Mouse (Mus musculus) neural tube, embryonic 10.5 days (tissue): ENCODE results near the gene Pitpnc1.
A peak's percentile ranks its signal among the peaks of the same experiment; 100 is the strongest.

ENCODE experiments used
- DNase-seq: peaks from one replicate; pipeline ENCODE4 v3.0.0-alpha.2; 2017; ENCODE audit warnings: low spot score; ENCODE audit errors: extremely low spot score

The Pitpnc1 gene

DNA sequence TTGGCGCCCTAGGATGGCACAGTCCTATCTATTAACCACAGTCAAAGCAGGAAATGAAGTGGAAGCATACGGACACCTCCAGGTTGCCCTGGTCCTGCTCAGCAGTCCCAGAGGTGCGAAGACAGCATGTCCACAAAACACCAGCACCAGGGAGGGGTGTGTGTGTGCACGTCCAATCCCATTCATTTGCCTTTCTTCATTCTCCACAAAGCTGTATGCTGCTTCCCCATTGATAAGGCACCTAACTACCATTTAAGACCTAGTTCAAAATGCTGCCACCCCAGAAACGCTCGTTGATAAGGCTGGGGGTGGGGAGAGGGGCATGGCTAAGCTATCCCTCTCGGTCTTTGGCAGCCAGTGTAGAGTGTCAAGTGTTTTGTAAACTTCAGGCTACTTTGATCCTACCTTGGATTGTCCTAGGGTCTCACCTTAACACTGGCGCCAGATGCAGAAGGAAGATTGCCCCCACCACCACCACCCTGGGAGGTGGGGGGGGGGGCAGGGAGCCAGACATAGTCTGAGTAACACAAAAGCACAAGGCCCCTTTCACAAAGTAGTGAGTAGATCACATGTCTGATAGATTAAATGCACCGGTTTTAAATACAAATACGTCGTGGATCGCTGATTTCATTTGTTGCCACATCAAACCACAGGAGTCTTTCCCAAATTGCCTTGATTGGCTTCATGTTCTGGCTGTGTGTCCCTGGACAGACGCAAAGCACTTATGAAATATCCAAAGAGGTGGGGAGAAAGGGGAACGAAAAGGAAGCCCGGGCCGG lies 2.1 kb downstream of the Pitpnc1 start:
- DNase-seq = peak; percentile 23

GRCm38 (mm10) chr11:107466611-107467391 lies 3.7 kb downstream of the Pitpnc1 start:
- no peak for DNase-seq

DNA sequence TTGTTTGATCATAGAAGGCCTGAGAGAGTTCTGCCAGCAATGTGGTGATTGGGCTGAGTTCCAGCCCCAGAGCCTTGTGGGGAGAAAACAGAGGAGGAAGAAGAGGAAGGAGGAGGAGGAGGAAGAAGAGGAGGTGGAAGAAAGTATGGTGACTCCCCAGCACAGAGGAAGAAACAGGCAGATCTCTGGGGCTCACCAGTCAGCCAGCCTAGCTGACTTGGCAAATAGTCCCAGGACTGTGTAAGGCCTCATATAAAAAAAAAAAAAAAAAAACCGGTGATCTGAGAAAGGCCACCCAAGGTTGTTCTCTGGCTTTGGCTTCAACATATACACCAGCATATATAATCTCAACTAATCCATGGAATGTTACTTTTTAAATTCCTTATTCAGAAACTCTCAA lies 4.5 kb downstream of the Pitpnc1 start:
- DNase-seq = no peak

DNA sequence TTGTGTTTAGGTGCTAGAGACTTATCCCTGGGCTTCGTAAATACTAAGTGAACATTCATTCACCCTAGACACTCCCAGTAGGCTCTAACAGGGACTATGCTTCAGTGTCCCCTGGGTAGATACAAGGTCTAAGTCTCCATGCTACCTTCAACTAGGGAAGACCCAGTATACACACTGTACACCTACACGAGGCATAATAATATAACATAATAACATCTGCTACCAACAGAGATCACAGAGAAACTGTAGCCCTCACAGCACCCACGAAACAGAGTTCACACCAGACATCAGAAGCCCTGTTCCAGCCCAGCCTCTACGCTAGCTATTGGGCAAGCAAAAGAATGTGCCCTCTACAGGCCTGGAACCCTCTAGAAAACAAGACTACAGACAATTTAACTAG lies 5.5 kb downstream of the Pitpnc1 start:
- no peak for DNase-seq

DNA sequence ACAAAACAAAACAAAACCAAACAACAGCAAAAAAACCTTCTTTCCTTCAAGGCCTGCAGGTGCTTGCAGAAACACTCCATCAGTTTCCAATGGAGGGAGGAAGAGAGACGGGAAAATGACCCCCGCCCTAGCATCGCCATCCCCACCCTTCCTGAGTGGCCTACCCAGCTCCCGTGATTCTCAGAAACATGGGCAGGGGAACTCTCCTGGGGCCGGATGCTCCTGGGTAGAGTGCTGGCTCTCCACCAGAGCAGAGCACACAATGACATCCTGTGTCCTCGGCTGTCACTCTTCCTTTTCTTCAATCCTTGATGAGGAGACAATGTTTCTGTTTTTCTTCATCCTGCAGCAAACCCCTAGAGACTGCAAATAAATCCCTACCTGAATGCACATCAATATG lies 6.4 kb downstream of the Pitpnc1 start:
- no peak for DNase-seq

DNA sequence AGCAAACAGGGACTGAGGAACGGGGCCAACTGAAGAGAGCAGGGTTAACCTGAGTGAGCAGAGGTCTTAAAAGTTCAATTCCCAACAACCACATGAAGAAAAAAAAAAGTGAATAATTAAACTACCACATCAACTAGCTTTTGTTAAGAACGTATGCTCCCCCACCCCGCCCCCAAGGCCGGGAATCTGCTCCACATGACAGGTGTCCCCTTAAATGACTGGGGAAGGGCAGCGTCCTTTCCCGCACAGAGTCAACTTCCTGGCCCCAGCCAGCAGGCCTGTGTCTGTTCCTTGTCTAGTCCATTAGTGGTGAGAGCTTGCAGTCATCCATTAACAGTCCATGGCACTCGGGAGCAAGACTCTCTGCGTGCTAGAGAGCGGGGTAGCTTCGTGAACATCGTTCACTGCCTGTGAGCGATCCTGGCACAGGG lies 7.2 kb downstream of the Pitpnc1 start:
- no peak for DNase-seq

DNA sequence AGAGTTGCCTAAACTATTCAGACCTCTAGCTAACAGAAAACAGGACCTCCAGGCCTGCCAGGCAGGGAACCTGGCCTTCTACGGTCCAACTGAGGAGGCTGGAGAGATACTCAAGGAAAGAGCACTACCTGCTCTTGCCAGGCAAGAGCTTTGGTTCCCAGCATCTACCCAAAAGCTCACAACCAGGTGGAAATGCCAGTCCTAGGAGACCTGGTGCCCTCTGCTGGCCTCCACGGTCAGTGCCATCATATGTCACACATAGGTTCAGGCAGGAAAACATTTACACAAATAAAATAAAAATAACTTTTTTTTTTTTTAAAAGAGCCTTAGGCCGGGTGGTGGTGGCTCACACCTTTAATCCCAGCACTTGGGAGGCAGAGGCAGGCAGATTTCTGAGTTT lies 8.0 kb downstream of the Pitpnc1 start:
- no peak for DNase-seq

GRCm38 (mm10) chr11:107459828-107460227 lies 10.7 kb downstream of the Pitpnc1 start:
- no peak for DNase-seq

DNA sequence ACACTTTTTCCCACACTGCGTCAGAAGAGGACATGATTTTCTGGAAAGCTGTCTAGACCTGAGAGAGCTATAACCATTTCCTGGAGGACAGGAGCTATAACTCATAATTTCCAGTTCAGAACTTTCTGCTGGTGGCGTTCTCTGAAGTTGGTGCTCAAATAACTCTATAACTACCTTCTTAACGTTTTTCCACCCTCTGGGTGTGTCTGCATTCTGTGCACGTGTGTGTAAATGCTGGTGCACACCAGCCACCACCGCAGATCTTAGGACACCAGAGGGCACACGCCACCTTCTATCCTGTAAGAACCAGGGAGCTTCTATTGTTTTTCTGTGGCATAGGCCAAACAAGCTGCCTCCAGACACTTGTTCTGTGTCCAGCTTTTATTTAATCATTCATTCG lies 11.5 kb downstream of the Pitpnc1 start:
- no peak for DNase-seq

- DNase-seq = no peak
These were observed 12.2 kb downstream of the Pitpnc1 start for GRCm38 (mm10) chr11:107458286-107458685.

GRCm38 (mm10) chr11:107457282-107457681 lies 13.2 kb downstream of the Pitpnc1 start:
- no peak for DNase-seq

GRCm38 (mm10) chr11:107454546-107455462 lies 15.7 kb downstream of the Pitpnc1 start:
- no peak for DNase-seq

GRCm38 (mm10) chr11:107452053-107452452 lies 18.4 kb downstream of the Pitpnc1 start:
- no peak for DNase-seq

GRCm38 (mm10) chr11:107451106-107451505 lies 19.4 kb downstream of the Pitpnc1 start:
- no peak for DNase-seq

- no peak for DNase-seq
These were observed 20.4 kb downstream of the Pitpnc1 start for GRCm38 (mm10) chr11:107450097-107450496.

GRCm38 (mm10) chr11:107449169-107449910 lies 21.2 kb downstream of the Pitpnc1 start:
- no peak for DNase-seq

GRCm38 (mm10) chr11:107447915-107448314 lies 22.6 kb downstream of the Pitpnc1 start:
- no peak for DNase-seq

DNA sequence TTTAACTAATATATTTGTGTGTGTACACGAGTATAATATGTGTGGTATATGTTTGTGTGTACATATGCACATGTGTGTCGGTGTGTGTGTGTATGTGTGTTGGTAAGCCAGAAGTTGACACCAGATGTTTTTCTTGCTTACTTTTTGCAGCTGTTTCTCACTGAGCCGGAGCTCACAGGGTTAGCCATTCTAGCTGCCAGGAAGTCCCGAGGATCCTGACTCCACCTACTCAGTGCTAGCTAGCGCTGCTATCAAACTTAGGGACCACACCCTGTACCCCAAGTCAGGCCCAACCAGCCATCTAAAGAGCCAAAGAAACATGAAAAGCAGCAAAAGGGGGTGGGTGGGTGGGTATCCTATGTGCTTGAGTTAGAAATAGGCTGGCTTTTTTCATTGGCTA lies 23.1 kb downstream of the Pitpnc1 start:
- DNase-seq = no peak

DNA sequence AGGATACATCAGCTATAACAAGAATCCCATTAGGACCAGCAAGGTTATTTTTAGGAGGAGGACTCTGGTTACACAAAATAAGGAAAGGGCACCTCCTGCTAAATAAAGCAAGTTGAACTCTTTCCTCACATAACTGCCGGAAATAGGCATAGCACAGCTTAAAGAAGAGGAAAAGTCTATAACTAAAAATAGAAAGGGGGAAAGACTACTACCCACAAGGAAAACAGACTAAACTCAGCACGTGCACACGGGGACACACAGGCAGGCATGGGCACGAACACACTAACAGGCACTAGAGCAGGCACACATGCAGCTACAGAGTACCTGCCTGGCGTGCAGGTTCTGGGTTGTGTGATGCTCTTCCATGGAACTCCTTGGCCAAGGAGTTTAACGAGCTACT lies 23.8 kb downstream of the Pitpnc1 start:
- DNase-seq = no peak

GRCm38 (mm10) chr11:107445683-107446082 lies 24.8 kb downstream of the Pitpnc1 start:
- no peak for DNase-seq
